Mouse (Mus musculus) lung, postnatal 0 days (tissue): ENCODE data around the gene Nacc2. TPM values are rescaled to one million over a fixed set of nuclear protein-coding genes. Genes with fewer than 3 reads are reported as not detected.

Experiments
- ATAC-seq: fragments of 200-750 bp; cut with Nextera tagmentation; 2 replicates; pipeline ENCODE4 v1.8.0; 2017; ENCODE audit warnings: moderate library complexity
- DNase-seq: peaks from one replicate; pipeline ENCODE4 v3.0.0-alpha.2; 2016; ENCODE audit warnings: low spot score
- H3K27ac ChIP-seq: fragments of 300-500 bp; sonication (generic); 2 replicates; pipeline ENCODE4 v1.5.1; 2014; ENCODE audit warnings: antibody characterized with exemption, mild to moderate bottlenecking, low read length, mixed read lengths
- H3K27me3 ChIP-seq: fragments of 300-500 bp; sonication (generic); replicated peaks from 2 replicates; pipeline ENCODE4 v1.6.1; 2014; ENCODE audit warnings: low read length, mixed read lengths; ENCODE audit not compliant: insufficient read depth
- H3K36me3 ChIP-seq: fragments of 300-500 bp; sonication (generic); 2 replicates; pipeline ENCODE4 v1.6.1; 2014; ENCODE audit warnings: low read length, mixed read lengths; ENCODE audit not compliant: insufficient read depth
- H3K4me1 ChIP-seq: fragments of 300-500 bp; sonication (generic); 2 replicates; pipeline ENCODE4 v1.6.1; 2014; ENCODE audit warnings: antibody characterized with exemption, low read depth, low read length, mixed read lengths; ENCODE audit not compliant: insufficient read depth
- H3K4me2 ChIP-seq: fragments of 300-500 bp; sonication (generic); replicated peaks from 2 replicates; pipeline ENCODE4 v1.6.1; 2014; ENCODE audit warnings: low read depth, mild to moderate bottlenecking, low read length, moderate library complexity, mixed read lengths
- H3K4me3 ChIP-seq: fragments of 300-500 bp; sonication (generic); 2 replicates; pipeline ENCODE4 v1.5.1; 2014; ENCODE audit warnings: low read depth, low read length
- H3K9ac ChIP-seq: fragments of 300-500 bp; sonication (generic); replicated peaks from 2 replicates; pipeline ENCODE4 v1.6.1; 2014; ENCODE audit warnings: low read depth, mild to moderate bottlenecking
- H3K9me3 ChIP-seq: fragments of 300-500 bp; sonication (generic); 2 replicates; pipeline ENCODE4 v1.6.1; 2016; ENCODE audit warnings: low read length, mixed read lengths
- CTCF ChIP-seq: IDR thresholded peaks from 2 replicates; pipeline ENCODE4 v1.5.1; 2016; ENCODE audit warnings: antibody characterized with exemption, mild to moderate bottlenecking
- EP300 ChIP-seq: IDR thresholded peaks from 2 replicates; pipeline ENCODE4 v1.6.1; 2016; ENCODE audit warnings: antibody characterized with exemption, mild to moderate bottlenecking, control low read depth
- WGBS: fragments of 180-500 bp; shearing (Covaris S2); extraction: QIAGEN DNeasy Blood & Tissue Kit; methylation state at CpG from one replicate; pipeline ENCODE4 v1.1.7; 2014; 5-methylcytosine and 5-hydroxymethylcytosine counted together
- polyA plus RNA-seq: library from polyadenylated mRNA; unstranded; fragments of >200 nt; fragmentation: Nextera tagmentation; extraction: Ambion mirVana; gene quantifications from 2 replicates; pipeline ENCODE4 v1.2.1, GENCODE M21; 2015

Gene Nacc2
- polyA plus RNA-seq, 1 experiment from 2014 or later, result 7.1 TPM

DNA sequence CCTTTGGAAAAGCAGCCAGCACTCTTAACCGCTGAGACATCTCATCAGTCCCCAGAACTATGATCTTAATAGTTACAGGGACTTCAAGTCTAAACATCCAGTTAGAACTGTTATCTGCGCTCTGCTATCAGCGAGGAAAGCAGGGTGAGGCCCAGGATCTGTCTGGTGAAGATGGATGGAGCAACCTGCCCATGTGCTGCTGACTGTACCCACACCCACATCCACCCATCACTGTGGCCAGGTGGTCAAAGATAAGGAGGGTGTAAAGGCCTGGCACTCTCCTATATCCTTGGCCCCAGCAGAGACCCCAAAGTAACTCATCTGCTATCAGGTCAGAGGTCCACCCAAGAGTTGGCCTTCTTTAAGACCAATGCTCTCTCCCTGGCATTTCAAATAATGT, 109.3 kb downstream of the Nacc2 start:
- H3K4me3 ChIP-seq, result no peak overlapping the region
- ATAC-seq (no peak), DNase-seq (no peak)
- 81% methylated on average over 3 of the region's 3 CpGs for WGBS
- no peak for TF ChIP-seq EP300
- TF ChIP-seq CTCF, result no peak
- no peak overlapping the region for H3K4me2 ChIP-seq
- no peaks in the 10 kb centered on the region for H3K9me3 ChIP-seq
- no peak overlapping the region for H3K9ac ChIP-seq
- H3K4me1 ChIP-seq, result no peaks in the 10 kb centered on the region
- no peak overlapping the region for H3K27ac ChIP-seq
- peaks cover 39% of the 10 kb centered on the region for H3K36me3 ChIP-seq
- no peaks in the 10 kb centered on the region for H3K27me3 ChIP-seq

DNA sequence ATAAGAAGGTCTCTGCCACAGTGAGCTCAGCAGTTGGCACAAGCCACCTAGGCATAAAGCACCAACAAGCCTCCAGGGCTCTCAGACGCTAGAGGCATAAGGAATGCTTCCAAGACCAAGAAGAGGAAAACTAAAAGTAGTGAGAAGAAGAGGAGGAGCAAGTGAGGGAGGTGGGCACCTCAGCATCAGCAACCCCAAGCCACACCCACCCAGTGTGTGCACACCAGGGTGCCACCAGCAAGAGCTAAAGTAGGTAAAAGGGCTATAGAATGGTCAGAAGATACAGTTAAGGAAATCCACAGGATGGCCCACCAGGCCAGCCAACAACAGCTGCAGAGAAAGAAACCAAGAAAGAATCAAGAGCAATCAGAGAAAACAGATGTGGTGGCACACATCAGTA, 111.6 kb downstream of the Nacc2 start:
- no peaks in the 10 kb centered on the region for H3K9me3 ChIP-seq
- no peaks in the 10 kb centered on the region for H3K27me3 ChIP-seq
- peaks cover 57% of the 10 kb centered on the region for H3K36me3 ChIP-seq
- H3K4me3 ChIP-seq, result no peak overlapping the region
- H3K4me1 ChIP-seq, result no peaks in the 10 kb centered on the region
- 68% methylated on average over 1 of the region's 1 CpGs for WGBS
- no peak overlapping the region for H3K9ac ChIP-seq
- H3K4me2 ChIP-seq, result no peak overlapping the region
- DNase-seq (no peak), ATAC-seq (no peak)
- TF ChIP-seq EP300, result no peak
- no peak for TF ChIP-seq CTCF
- H3K27ac ChIP-seq, result no peak overlapping the region

Other genes starting within 250 kb of the Nacc2 start
- 5.2 and 5.4 TPM in 2 replicates for gene Camsap1, start 139.9 kb downstream of the Nacc2 start, polyA plus RNA-seq
- gene Ubac1, start 101.5 kb downstream of the Nacc2 start, polyA plus RNA-seq, result 39.2 and 40.6 TPM in 2 replicates
- not detected in 2 replicates for gene Lhx3, start 85.1 kb upstream of the Nacc2 start, polyA plus RNA-seq
- 11.3 and 12.9 TPM in 2 replicates for gene Qsox2, start 114.3 kb upstream of the Nacc2 start, polyA plus RNA-seq
- gene Ccdc187, start 171.3 kb upstream of the Nacc2 start, polyA plus RNA-seq, result 0.61 and 0.77 TPM in 2 replicates
- 29.0 and 33.0 TPM in 2 replicates for gene Gpsm1, start 192.3 kb upstream of the Nacc2 start, polyA plus RNA-seq
- 14.2 and 15.5 TPM in 2 replicates for gene Dnlz, start 228.9 kb upstream of the Nacc2 start, polyA plus RNA-seq
- gene Card9, start 237.7 kb upstream of the Nacc2 start, polyA plus RNA-seq, result 9.9 and 10.9 TPM in 2 replicates